Mouse (Mus musculus) olfactory bulb, adult 2 months (tissue): ENCODE results near the gene Mrps5.

Experiments used
- CTCF ChIP-seq: fragments of 200-500 bp; IDR thresholded peaks from 2 replicates; pipeline ENCODE4 v1.5.1; 2012; ENCODE audit warnings: low read depth, mild to moderate bottlenecking, low read length, moderate library complexity; ENCODE audit not compliant: insufficient read depth
- POLR2A ChIP-seq: fragments of 200-500 bp; IDR thresholded peaks from 2 replicates; pipeline ENCODE4 v1.6.1; 2012; ENCODE audit warnings: mild to moderate bottlenecking, low read depth, low read length, moderate library complexity; ENCODE audit not compliant: insufficient read depth

GRCm38 (mm10) chr2:127549711-127550110, 37.3 kb upstream of the Mrps5 start:
- no peak for TF ChIP-seq CTCF
- no peak for TF ChIP-seq POLR2A
